Mouse (Mus musculus) gonadal fat pad, adult 2 months (tissue): Measurements from ENCODE around the gene Ppp1r9b. TPM values are rescaled to one million over a fixed set of nuclear protein-coding genes. Genes with fewer than 3 reads are reported as not detected.
A peak's percentile ranks its signal among the peaks of the same experiment; 100 is the strongest.

Experiments used
- DNase-seq: peaks from one replicate; pipeline ENCODE4 v3.0.0-alpha.2; 2012; ENCODE audit warnings: low read depth
- polyA plus RNA-seq: library from polyadenylated mRNA; depleted of rRNA; stranded (reverse); fragments of >200 nt; gene quantifications from 2 replicates; pipeline ENCODE4 v1.2.3, GENCODE M21; 2012

Gene Ppp1r9b
- polyA plus RNA-seq, 1 experiment = 34.4 TPM

DNA sequence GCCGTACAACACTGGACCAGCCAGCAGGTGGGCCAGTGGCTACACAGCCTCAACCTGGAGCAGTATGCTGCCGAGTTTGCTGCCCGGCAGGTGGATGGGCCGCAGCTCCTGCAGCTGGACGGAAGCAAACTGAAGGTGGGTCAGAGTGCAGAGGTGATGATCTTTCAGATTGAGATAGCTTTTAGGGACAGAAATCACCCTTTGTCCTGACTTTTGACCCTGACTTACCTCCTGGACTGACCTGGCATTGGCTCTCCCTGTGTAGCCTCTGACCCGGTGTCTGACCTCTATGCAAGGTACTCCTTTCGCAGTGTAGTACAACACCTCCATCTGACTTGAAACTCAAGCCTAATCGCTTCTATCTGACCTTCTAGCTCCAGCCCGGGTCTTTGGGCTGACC lies 32.6 kb downstream of the Ppp1r9b start:
- no peak for DNase-seq

- no peak for DNase-seq
These were observed 33.8 kb downstream of the Ppp1r9b start for GRCm38 (mm10) chr11:95024439-95025184.

DNA sequence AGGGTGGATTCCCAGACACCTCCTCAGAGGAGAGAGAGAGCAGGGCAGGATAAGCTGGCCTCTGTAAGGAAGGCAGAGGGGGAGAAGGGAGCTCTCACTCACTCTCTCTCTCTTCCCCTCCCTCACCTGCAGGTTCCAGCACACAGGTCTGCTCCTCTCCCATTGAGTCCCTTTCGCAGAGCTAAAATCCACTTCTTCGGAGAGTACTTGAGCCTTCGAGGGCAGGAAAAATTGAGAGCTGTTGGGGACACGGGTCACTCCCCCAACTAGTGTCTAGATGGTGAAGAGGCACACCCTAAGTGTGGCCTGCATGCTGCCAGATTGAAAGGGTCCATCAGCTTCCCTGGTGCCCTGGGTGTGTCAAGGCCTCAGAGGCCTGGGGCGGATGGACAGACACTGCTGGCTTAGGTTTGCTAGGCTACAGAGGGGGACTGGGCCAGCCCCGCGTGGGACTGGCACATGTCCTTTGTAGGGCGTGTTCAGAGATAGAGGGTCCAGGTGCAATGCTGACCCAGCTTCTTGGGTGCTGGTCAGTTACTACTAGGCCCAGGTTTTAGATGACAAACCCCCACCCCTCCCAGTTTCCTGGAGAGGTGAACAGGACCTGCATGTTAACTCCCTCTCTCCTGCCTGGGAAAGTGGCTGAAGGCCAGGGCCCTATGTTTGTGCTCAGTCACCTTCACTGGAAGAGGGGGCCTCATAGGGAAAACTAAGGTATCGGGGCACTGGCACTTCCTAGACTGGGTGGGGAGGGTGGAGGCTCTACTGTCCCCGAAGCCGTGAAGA lies 34.6 kb downstream of the Ppp1r9b start:
- DNase-seq = no peak

GRCm38 (mm10) chr11:95026090-95026542 lies 35.3 kb downstream of the Ppp1r9b start:
- DNase-seq = no peak

DNA sequence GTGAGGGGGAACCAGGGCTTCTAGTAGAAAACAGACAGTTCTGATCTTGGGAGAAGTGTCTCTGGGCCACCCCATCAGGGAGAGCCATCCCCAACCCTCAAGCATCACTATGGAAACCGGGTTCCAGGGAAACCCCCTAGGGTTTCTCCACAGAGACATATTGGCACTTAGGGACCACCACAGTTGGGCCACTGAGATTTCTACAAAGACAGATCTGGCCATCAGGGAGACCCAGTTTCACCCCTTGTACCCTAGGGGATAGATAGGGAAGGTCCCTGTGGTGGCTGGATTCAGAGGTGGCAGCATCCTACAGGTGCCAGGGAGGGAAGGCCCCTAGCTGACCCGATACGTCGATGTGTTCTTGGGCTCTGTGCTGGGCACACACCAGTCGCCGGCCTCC lies 36.0 kb downstream of the Ppp1r9b start:
- DNase-seq = no peak

GRCm38 (mm10) chr11:95027850-95028470 lies 37.1 kb downstream of the Ppp1r9b start:
- no peak for DNase-seq

DNA sequence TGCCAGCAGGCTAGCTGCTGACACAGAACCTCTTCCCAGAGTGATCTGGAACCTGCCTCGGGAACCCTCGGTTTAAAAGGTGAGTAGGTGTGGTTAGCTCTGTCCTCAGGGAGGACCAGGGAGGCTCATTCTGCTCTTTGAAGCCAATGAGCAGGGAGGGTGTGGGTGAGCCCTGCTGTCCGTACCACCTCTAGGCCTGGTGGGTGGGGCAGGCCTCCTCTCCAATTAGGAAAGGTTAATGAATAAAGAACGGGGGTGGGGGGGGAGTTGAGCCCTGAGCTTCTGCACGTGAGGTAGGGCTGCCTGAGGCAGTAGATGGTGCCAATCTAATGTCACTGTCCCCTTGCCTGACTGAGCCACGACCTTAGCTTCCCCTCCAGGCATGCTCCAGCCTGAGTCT lies 42.1 kb downstream of the Ppp1r9b start:
- no peak for DNase-seq

DNA sequence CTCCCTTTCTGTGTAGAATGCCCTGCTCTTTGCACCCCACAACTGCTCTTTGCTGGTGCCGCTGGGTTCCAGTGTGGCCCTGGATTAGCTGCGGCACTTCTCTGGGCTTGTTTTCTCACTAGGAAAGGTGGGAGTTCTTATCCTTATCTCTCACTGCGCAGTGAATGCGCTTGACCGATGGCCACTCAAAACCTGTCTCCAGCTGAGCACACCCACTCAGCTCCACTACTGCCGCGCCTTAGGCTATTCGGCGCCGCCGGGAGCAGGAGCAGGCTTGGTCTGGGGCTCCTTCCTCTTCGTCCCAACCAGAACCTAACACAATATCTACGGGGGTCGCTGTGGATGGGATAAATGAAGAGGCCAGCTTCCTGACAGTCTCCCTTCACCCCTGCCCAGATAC lies 42.8 kb downstream of the Ppp1r9b start:
- DNase-seq = no peak

- DNase-seq = no peak
These were observed 44.1 kb downstream of the Ppp1r9b start for GRCm38 (mm10) chr11:95034902-95035301.

- DNase-seq = no peak
These were observed 45.7 kb downstream of the Ppp1r9b start for GRCm38 (mm10) chr11:95036521-95036920.

DNA sequence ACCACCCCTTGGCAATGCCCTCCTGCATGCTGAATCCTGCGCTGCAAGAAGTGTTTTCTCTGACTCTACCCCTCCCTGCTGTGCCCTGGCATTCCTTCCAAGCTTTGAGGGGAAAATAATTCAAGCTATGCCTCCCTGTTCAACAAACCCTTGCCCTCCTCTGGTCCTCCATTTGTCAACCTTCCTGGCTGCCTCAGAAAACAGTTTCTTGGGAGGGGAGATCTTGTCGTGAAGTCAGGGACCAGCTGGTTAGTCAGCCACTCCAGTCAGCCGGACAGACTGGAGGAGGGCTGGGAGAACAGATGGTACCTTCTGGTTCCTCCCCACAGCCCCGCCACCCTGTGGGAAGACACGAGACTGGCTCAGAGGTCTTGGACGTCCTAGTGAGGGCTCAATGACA lies 46.5 kb downstream of the Ppp1r9b start:
- DNase-seq = no peak

DNA sequence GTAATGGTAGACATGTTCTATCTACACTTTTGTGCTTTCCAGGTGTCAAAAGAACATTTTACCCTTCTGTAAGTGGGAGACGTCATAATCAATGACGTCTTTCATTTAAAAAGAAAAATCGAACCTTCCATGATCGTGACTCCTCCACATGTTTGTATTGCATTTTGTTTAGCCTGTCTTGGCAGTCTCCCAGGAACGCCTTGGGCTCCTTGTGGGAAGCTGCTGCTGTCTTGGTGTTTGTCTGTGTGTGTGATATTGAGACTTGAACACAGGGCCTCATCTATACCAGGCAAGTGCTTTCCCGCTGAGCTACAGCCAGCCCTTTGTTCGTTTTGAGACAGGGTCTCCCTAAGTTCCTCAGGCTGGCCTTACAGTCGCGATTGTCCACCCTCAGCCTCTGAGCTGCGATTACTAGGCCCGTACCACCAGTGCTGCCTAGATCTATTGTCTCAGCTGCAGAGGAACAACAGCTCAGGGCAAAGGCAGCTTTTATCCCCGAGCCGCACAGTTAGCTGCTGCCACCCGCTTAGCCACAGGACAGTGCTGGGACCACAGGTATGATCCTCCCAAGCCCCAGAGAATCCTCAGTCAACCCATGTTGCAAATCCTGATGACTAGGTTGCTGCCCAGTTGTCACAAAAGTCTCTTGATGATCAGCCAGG lies 47.5 kb downstream of the Ppp1r9b start:
- DNase-seq = no peak

- DNase-seq = no peak
These were observed 48.2 kb downstream of the Ppp1r9b start for GRCm38 (mm10) chr11:95038818-95039655.

DNA sequence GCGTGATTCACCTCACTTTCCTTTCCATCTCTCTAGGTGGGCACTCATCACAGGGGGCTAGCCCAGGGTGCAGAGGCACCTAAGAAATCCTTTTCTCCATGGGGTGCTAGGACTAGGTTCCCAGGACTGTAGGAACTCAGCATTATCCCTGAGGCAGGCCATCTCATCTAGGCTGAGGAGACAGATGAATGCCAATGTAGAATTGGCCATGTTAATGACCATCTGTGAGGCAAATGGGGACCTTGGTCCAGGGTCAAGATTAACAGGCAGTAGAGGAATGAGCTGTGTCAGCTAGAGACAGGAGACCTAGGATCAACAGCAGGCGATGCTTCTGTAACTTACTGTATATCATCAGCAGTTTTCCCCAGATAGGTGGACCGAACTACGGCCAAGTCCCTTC lies 48.9 kb downstream of the Ppp1r9b start:
- DNase-seq = no peak

DNA sequence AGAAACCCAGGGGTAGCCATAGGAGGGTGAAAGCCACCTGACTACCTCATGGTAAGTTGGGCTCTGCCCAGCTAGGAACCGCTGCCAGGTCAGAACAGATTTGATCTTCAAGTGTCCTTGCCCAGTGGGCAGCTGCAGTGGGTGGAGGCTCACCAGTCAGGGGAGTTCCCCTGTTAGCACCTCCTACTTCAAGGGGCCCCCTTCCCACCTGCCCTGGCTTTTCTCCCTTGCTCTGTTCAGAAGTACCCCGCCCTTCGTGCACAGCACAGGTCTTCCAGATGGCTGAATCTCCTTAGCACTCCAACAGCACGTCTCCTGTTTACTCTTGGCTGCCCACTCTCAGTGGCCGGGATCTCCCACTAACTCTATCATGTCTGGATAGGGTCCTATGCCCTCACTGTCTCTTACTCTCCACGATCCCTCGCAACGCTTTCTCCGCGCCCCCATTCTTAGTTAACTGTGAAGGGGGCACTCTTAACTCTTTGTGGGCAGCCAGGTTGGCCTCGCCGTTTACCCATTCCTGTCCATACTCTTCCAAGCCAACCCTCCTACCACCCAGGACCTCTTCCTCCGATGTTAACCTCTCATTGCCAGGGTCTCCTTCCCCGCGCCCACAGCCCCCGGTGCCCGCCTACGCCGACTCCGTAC lies 49.8 kb downstream of the Ppp1r9b start:
- no peak for DNase-seq

GRCm38 (mm10) chr11:95041139-95041609 lies 50.3 kb downstream of the Ppp1r9b start, which contains the start of gene Pdk2:
Gene Pdk2, minus strand, starts transcription at chr11:95041354.
- DNase-seq = peak; percentile 66

- peak; percentile 65 for DNase-seq
These were observed 51.3 kb downstream of the Ppp1r9b start for GRCm38 (mm10) chr11:95042096-95042495.

- DNase-seq = no peak
These were observed 52.2 kb downstream of the Ppp1r9b start for GRCm38 (mm10) chr11:95043060-95043459.

GRCm38 (mm10) chr11:95043608-95044007 lies 52.8 kb downstream of the Ppp1r9b start:
- DNase-seq = no peak

DNA sequence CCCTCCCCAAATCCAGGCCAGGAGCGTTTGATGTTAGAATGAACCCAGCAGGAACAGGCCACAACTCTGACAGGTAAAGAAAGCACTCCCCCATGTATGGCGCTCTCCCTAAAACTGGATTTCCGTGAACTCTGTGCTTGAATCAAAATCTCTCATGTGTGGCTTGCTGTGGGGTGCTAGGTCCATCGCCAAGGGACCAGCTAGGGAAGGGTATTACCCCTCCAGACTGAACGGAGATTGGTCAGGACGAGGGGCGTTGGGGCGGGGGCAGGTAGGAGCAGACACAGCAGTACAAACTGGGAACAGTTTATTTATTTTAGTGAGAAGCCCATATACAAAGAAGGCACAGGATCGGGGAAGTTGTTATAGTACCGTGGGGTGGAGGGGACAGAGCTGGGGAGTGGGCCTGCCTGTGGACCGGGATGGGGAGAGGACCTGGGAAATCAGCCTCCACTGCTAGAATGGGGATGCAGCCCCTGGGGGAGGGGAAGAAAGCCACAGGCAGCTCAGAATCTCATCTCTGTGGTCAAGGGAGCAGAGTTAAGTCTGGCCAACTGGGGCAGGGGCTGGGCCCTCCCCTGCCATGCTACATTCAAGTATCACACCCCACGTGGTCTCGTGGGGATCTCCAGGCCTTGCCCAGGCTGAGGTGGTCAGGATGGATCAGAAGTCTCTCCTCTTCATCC lies 53.5 kb downstream of the Ppp1r9b start:
- no peak for DNase-seq
